Mouse (Mus musculus): ENCODE results near the gene Gdpd2.

Gene Gdpd2

DNA sequence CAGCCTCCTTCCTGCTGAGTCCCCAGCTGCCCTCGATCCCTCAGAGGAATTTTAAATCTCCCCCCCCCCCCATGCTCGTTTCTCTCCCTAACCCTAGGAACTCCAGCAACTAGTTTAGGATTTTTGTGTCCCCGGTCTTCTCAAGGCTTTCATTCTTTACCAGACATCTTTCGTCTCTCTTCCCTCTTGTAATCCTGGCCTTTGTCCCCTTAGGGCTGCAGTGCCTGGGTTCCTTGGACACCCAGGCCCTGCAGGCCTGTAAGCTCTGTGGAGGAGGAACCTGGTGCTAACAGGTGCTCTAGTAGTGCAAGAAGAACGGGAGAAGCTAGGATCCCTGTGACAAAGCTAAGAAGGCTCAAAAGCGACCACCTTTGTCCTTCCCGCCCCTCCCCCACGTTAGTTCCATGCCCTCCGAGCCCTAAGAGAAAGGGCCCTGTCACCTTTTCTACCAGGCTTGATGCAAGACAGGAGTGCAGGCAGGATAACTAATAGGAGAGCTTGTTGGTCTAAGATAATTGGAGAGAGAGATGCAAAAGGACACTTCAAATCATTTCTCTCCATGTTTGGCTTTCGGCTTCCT, 48.1 kb downstream of the Gdpd2 start:
- no peak for DNase-seq (ENCODE audit: low read depth, low spot score)

DNA sequence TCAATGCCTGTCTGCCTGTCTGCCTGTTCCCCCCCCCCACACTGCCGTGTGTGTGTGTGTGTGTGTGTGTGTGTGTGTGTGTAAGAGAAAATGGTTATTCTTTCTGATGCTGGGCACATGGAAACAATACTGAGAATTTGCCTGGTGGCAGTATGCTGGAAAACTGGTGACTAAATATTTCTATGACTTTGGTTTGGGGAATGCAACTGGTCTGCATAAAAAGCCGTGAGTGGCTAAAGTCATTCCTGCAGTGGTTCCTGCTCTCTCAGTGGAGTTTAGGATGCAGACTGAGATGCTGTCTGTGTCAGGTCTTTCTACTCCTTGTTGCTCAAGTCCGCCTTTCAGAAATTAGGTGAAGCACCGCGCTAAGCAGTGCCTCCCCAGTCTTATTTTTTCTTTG, 48.7 kb downstream of the Gdpd2 start:
- DNase-seq (ENCODE audit: low read depth, low spot score): no peak
